Mouse (Mus musculus): ENCODE measurements at regions not wholly inside any gene's neighbourhood (a gene's known extent, or its start where the extent isn't known, plus 50 kb on each side); places are given as distances from the start of the nearest gene placed in this dataset.
"Not testable (repeated sequence)": the region's sequence is repeated elsewhere in the genome, so short reads cannot be mapped to it uniquely, and the experiment has no call there.

DNA sequence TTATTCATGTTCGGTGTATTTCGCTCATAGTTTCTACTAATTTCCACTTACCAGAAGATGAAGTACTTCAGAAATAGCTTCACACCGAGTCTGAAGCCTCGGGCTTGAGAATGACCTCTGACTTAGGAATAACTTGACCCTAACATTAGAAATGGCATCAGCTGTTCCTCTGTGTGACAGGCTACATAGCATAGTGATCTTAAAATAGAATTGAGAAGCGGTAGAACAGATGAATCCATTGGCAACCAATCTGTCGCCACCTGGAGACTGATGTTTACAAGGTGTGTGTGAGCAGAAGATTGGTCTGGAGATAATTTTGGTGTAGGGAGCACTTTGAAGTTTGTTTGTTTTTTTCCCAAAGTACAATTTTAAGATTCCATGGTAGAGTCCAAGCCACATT is 60.9 kb upstream of the Ahi1 start:
- ATAC-seq (replicated peaks; ENCODE audit: poor library complexity, severe bottlenecking) = no peak

DNA sequence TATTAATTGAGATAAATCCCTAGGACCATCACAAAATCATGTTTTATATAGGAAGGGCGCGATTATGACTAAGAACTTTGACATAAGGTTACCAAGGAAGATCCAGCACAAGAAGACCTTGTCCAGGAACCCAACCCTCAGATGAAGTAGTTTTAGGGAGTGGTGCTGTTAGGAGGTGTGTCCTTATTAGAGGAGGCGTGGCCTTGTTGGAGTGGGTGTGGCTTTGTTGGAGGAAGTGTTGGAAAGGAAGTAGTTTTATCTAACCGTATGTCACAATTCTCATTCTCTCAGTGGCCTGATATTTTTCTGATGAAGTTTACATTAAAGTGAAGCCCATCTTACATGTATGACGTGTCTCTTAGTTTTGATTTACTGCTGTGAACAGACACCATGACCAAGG is 68.7 kb upstream of the Ahi1 start:
- peak; percentile 49 for ATAC-seq (replicated peaks; ENCODE audit: poor library complexity, severe bottlenecking)

DNA sequence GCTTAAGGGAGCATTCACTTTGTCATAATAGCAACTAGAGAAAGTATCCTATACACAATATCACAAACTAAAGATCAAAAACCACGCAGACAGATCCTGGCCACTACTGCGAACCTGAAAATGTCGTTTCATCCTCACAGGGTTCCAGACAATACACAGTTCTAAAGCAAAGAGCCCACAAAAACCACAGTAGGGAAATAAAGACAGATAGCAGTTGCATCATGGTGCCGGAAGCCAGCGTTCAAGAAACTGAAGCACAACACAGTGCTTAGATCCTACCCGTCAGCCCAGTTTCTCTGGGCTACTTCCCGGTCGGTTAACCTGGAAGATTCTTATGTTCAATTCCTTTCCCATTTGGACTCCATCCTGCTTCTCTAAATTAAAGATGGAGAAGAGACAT is 69.7 kb upstream of the Ahi1 start:
- ATAC-seq (replicated peaks; ENCODE audit: poor library complexity, severe bottlenecking) = peak; percentile 90

DNA sequence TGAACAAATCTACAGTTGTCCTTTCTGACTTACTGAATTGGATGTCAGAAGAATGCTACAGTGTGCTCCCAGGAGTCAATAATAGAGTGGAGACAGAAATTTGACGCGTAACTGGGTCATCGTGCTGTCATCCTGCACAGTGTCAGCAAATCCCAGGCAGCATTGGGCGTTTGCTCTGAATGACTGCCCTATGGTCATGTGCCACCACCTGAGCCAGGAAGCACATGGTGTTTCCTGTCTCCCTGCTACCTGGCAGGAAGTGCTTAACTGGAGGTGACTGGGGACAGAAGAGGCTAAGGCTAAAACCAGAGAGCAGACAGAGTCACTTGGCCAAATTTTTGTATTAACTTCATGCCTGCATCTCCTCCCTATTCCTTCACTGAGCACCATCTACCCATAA is 72.1 kb upstream of the Ahi1 start:
- no peak for ATAC-seq (replicated peaks; ENCODE audit: poor library complexity, severe bottlenecking)

DNA sequence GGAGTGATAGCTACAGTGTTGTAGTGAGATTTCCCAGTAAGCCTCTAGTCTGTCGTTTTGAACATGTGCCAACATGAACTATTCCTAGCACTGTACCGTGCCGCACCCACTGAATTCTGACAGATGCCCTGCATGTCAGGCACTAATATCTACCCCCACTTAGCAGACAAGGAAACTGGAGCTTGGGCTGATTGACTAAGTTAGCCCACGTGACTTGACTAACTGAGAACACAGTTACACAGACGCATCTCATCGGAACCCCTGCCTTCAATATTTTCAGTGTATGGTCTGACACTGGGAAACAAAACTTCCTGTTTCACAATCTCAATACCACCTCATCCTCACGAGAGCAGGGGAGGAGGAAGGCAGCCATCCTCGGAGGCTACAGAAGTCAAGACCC is 72.9 kb upstream of the Ahi1 start:
- ATAC-seq (replicated peaks; ENCODE audit: poor library complexity, severe bottlenecking) = peak; percentile 70

DNA sequence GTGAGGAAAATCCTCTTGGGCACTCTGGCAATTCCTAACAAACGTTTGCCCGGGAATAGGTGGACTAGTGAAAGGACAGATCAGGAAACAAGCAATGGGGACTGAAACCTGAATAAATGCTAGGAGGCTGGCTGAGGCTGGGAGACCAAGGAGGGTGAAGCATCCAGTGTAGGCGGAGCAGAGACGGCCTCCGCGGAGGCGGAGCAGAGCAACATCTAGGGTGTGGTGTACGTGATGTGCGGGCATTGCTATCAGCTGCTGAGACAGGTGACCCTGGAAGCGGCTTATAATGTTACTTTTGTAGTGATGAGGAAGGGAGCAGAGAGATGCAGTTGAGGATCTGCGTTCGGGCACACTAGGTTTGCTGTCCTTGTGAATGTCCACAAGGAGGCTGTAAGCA is 85.3 kb upstream of the Ahi1 start:
- no peak for ATAC-seq (replicated peaks; ENCODE audit: poor library complexity, severe bottlenecking)

DNA sequence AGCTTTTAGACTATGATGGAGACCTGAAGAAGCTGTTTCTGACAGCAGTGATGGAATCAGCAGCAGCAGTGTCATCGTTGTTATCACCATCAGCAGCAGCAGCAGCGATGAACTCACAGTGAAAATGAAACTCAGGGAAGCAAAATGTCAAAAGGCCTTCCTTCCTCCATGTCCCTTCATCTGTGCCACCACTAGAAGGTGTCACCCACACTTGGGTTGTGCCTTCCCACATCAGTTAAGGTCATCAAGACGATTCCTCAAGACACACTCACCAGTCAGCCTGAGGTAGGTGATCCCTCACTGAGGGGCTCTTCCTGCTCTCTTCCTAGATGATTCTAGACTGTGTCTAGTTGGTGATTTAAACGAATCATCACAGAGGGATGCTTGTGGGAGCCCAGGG is 87.3 kb upstream of the Ahi1 start:
- ATAC-seq (replicated peaks; ENCODE audit: poor library complexity, severe bottlenecking) = no peak; the same call in 1 of the 2 replicates

DNA sequence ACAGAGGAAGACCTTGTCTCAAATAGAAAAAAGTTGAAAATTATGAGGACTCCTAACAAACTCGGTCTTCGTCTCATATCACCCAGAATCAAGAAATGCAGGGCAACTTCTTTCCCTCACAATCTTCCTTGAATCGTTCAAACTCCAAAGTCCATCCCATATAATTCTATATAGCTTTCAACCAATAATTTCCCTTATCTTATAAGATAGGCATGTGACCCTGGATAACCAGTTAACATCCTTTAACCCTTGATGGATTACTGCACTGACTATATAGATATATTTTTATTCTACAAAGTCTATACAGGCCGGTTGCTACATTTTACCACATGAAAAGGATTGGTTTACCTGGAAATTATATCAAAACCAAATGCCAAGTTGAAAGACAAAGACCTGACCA is 94.9 kb upstream of the Ahi1 start:
- ATAC-seq (replicated peaks; ENCODE audit: poor library complexity, severe bottlenecking) = no peak

DNA sequence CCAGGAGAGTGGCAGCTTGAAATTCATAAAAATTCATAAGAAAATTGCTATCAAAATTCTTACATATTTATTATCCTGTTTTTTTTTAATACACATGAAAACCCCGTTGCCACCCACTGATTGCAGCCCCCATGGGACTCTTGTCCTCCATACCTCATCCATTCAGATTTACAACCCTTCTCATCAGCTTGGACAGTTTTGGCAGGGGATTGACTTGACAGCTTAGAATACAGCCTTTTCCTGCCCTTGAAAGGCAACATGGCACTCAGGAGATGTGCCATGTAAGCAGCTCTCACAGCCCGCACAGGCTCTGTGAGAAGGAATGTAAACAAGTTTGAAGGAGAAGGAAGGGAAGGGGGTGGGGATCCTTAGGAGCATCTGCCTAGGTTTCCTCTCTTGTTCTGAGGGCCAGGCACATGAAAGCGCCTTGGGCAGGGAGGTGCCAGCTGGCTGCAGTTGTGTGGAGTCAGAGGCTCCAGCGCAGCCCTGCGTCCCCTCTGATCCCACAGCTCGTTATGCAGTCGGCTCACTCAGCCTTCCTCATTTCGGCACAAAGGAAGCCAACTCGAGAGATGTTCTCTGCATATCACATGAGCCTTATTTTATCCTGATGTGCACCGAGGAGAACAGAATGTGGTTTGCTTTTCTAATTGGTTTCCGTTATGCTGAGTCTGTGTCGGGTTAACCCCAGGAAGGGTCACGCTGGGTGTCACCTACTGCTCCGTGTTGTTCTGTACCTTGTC is 97.6 kb upstream of the Ahi1 start:
- ATAC-seq (replicated peaks; ENCODE audit: poor library complexity, severe bottlenecking) = peak; percentile 88

DNA sequence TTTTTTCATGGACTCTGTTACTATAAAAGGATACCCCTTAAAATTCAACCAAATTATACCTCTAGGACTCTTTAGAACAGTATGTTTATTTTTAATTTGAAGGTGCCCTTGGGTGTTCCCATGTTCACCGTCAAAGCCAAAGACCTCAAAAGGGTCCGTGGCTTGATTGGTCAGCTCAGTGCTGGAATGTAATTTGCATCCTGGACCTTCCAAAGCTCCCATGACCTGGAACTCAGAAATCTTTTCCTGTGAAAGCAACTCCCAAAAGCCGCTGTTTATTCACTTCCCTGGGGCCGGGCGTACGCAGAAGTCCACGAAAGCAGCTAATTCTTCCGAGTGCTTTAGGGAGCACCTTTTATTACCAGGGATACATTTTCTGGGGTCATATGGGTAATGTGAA is 105.1 kb upstream of the Ahi1 start:
- no peak for ATAC-seq (replicated peaks; ENCODE audit: poor library complexity, severe bottlenecking)

DNA sequence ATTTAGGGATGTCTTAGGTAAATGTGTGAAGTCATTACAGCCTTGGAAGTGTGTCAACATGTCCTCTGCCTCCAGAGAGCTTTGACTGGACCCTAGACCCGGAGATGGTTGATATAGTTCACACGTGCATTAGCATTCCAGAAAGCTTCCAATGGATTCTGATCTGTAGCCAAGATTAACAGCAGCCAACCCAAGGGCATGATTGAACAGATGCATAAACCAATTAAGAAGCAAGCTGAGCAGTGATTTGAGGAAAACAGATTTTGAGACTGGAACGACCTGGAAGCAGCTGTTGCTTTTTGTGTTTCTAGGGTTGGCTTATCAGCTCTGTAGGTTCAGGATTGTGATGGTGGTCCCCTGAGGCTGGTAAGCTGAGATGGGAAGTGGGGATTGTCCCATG is 109.1 kb upstream of the Ahi1 start:
- no peak for ATAC-seq (replicated peaks; ENCODE audit: poor library complexity, severe bottlenecking)

DNA sequence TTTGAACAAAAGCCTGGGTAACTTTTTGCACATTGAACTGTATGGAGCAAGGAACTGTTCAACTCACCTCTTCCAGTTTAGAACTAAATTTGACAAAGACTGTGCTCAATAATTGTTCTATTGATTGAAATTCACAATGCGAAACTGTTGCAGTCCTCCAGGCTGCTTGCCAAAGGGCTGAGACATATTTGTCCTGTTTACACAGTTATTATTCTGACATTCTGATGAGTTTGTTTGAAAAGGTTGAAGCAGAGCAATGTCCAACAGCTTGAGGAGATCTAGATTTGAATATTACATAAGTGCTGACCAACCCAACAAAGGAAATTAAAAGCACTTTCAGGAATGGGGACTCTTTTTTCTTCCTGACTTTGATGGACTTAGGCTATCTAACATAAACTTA is 110.2 kb upstream of the Ahi1 start:
- ATAC-seq (replicated peaks; ENCODE audit: poor library complexity, severe bottlenecking) = no peak

DNA sequence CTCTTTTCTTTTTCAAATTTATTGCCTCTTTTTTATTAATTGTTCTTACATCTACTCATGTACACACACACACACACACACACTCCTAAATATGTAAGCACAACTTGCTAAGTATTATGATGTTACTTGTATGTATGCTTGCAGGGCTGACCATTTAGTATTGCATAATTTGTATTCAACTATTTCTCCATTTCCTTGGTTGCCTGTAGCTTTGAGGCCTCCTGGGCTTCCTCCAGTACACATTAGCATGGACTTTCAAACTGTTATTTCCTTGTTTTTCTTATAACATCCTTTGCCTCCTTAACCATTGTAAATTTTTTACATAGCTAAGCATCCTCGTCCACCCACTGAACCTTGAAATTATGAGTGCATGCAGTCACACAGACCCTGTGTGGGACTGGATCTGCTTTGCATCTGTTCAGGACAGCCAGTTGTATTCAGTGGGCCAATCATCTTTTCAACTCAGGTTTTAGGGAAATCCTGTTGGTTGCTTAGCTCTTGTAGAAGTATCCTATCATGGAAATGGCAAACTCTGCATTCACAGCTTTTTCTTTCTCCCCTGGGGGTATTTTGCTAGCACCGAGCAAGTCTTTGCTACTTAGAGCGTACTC is 110.8 kb upstream of the Ahi1 start:
- ATAC-seq (replicated peaks; ENCODE audit: poor library complexity, severe bottlenecking) = peak; percentile 88

DNA sequence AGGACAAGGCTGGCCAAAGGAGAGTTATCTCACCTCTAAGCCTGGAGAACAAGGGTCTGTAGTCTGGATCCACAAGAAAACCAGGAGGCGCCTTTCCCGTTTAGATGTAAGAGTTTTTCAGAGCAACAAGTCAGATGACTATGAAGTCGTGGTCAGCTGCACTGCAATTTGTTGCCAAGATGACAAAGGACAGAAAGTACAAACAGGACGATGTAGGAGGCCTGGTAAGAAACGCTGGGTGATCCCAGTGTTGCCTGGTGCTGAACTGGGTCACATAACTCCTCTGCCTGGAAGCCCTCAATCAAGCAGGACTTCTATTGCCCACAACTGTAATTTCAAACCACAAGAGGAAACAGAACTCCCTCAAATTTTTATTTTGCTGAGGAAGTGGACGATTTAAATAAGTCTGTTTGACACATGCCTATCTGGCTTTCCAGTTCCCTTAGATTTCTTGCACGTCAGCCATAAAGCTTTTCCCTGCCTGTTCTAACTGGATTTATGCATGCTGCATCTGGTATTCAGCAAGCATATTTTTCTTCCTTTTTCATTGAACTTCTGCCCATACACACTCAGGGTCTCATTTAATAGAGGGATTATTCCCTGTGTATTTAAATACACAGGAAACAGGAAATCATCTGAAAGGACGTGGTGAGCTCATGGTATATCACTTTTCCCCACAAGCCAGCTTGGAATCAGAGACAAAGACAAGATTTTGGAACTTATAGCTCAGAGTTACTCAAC is 113.5 kb upstream of the Ahi1 start:
- peak; percentile 9; the same call in 1 of the 2 replicates for ATAC-seq (replicated peaks; ENCODE audit: poor library complexity, severe bottlenecking)

DNA sequence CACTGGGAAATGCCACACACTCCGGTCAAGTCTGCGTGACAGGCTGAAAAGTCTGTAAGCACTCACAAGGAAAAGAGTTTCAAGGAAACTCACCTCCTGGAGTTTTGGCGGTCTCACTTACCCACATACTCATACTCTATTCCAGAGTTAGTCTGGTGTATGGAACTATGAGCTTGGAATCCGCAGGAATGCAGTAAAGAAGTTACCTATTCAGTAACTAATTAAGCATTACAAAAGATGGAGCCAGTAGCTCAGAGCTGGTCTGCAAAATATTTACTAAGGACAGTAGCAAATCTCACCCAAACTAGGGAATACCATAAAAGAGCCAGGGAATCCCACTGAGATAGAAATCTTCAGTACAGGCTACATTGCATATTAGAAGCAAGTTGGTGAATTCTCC is 111.9 kb upstream of the Pde7b start:
- ATAC-seq (replicated peaks; ENCODE audit: poor library complexity, severe bottlenecking) = not testable (repeated sequence)

DNA sequence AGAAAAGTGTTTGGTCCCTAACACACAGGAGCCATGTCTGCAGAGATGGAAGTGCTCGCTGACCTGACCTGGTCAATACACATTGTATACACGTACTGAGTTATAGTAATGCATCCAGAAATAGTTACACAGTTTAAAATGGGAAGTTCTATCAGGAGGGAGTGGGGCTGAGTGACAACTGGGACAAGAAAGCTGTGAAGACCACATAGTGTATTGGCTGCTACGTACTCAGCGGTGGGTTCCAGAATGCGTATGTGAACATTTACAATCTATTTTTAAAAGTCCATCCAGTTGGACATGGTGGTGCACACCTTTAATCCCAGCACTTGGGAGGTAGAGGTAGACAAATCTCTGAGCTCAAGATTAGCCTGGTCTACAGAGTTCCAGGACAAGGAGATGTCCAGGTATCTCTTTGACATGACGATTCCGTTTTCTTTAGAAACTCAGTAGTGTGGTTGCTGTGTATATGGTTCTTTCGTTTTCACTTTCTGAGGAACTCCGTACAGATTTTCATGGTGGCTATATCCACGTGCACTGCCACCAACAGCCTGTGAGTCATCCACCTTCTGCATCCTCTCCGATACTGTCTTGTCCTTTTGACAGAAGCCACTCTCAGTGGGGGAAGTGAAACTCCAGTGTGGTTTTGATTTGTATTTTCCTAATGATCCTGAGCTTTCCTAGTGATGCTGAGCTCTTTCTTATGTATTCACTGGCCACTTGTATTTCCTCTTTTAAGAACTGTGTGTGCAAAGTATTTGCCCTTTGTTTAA is 110.1 kb upstream of the Pde7b start:
- peak; percentile 98 for ATAC-seq (replicated peaks; ENCODE audit: poor library complexity, severe bottlenecking)

DNA sequence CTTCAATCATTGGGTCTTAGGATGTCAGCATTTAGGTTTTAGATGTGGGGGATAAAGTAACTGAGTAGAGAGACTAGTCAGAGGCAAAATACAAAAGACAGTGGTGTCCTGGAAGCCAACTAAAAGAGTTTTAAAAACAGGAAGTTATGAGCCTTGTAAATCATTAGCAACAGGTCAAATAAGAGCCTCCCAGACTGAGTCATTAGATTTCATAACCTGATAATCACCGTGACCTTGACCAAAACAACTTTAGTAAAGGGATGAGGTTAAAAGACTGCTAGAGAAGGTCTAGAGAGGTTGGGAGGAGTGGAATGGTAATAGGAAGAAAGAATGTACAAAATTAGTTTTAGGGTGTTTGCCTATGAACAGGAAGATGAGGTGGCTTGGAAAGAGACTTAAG is 103.4 kb upstream of the Pde7b start:
- ATAC-seq (replicated peaks; ENCODE audit: poor library complexity, severe bottlenecking) = peak; percentile 49

DNA sequence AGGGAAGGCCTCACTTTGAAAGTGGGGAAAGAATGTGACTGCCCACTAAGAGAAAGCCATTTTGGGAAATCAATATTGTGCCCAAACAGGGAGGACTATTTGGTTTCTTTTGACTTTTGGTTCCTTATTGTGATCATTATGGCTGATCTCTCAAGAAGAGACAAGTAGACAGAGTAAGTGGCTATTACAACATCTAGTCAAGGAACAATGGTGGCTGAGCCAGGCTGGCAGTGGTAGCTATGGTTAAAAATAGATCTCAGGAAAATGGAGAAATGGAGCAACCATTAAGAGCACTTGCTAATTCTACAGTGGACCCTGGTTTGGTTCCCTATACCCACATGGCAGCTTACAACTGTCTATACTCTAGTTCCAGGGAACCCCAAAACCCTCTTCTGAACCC is 102.6 kb upstream of the Pde7b start:
- peak; percentile 88 for ATAC-seq (replicated peaks; ENCODE audit: poor library complexity, severe bottlenecking)

DNA sequence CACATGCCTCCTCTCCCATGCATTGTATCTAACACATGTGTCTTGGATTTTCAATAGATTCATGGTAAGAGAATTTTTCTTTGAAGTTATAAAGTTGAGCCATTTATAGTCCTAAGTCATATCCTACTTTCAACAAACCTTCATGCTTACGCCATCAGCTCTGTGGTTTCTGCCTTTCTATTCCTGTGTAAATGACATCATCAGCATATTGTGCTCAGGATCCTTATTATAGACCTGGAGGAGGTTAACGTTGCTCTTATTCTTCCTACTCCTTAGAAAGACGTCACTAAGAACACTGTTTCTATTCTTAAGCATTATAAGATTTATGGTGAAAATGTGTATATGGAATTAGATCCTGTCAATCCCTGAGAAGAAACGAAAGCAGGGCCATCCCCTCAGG is 93.7 kb upstream of the Pde7b start:
- ATAC-seq (replicated peaks; ENCODE audit: poor library complexity, severe bottlenecking) = peak; percentile 55; the same call in 1 of the 2 replicates

DNA sequence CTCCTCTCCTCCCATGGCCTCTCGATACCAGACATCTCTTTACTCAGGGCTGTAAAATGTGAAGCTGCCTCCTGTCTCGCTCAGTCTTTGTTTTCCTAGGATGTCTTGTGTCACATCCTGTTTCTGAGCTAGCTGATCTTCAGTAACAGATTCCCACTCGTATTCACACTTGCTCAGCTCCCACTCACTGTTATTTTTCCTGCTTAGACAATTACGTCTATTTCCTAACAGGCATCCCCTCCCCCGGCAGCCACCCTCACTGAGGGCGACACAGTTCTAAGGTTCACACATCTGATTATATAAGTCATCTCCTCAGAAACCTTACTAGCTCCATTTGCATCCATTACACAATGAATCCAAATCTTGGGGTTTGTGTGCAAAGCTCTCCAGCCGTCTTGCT is 74.9 kb upstream of the Pde7b start:
- ATAC-seq (replicated peaks; ENCODE audit: poor library complexity, severe bottlenecking) = no peak

DNA sequence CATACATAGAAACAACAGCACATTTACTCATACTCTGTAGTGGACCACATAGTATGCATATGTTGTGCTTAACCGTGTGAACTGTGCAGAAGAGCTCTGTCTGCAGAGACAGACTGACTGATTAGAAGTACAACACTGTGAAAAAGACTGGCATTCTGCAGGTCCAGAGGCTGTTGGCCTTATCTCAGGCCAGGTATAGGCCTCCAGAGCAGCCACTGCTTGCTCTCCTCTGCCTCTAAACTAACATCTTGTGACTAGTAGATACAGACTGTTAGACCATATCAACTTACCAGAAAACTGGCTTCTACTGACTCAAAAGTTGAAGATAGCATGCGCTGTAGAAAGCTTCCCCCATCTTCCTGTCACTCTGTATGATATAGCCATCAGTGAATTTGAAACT is 73.5 kb upstream of the Pde7b start:
- ATAC-seq (replicated peaks; ENCODE audit: poor library complexity, severe bottlenecking) = no peak
